Mouse (Mus musculus) skeletal muscle tissue, adult 2 months (tissue): ENCODE data around the gene Rcn1.

ENCODE experiments used
- DNase-seq: peaks from one replicate; pipeline ENCODE4 v3.0.0-alpha.2; 2012; ENCODE audit warnings: low read depth, low spot score

Gene Rcn1

GRCm38 (mm10) chr2:105337171-105337875 is 61.8 kb downstream of the Rcn1 start:
- no peak for DNase-seq

- DNase-seq, result no peak
Measured at GRCm38 (mm10) chr2:105336314-105337027, 62.6 kb downstream of the Rcn1 start.
